Mouse (Mus musculus) megakaryocyte, adult 5-6 weeks (primary cell): ENCODE measurements around the gene Olfr1373. TPM values are rescaled to one million over a fixed set of nuclear protein-coding genes. Genes with fewer than 3 reads are reported as not detected.
A peak's percentile ranks its signal among the peaks of the same experiment; 100 is the strongest.
"Not testable (repeated sequence)": the region's sequence is repeated elsewhere in the genome, so short reads cannot be mapped to it uniquely, and the experiment has no call there.

Experiments used
- ATAC-seq: 2 replicates; pipeline ENCODE4 v1.8.0; 2016; ENCODE audit warnings: mild to moderate bottlenecking, inconsistent platforms; ENCODE audit not compliant: poor library complexity, severe bottlenecking
- total RNA-seq, 2 experiments: library from RNA; stranded (forward) in 1 of 2; stranded (reverse) in 1 of 2; fragments of 153-499, 151-499 nt in 1 of 2; fragments of 221-1000, 200-1000 nt in 1 of 2; gene quantifications; 2 replicates each; pipeline versions ENCODE4 v1.2.3 to v1.2.4; 2015 to 2017

Gene Olfr1373
- total RNA-seq (2015), result not detected in 2 replicates
- 0.15 TPM in 1 of 2 replicates, not detected in the other for total RNA-seq (2017)

GRCm38 (mm10) chr11:52145428-52145827 is at the start of gene Olfr1373:
Olfr1373 (minus strand) TSS chr11:52145528.
- ATAC-seq, result not testable (repeated sequence)

- not testable (repeated sequence) for ATAC-seq
These were observed 35.3 kb upstream of the Olfr1373 start for GRCm38 (mm10) chr11:52180651-52181050.

- ATAC-seq, result not testable (repeated sequence)
These were observed 34.6 kb upstream of the Olfr1373 start for GRCm38 (mm10) chr11:52179897-52180296.

GRCm38 (mm10) chr11:52168461-52168860 is 23.1 kb upstream of the Olfr1373 start:
- no peak for ATAC-seq

GRCm38 (mm10) chr11:52167901-52168302 is 22.6 kb upstream of the Olfr1373 start:
- ATAC-seq, result peak; percentile 52

- ATAC-seq, result peak; percentile 45
These were observed 21.8 kb upstream of the Olfr1373 start for GRCm38 (mm10) chr11:52167126-52167525.

GRCm38 (mm10) chr11:52163926-52164325 is 18.6 kb upstream of the Olfr1373 start:
- ATAC-seq, result 0 out of 2 replicates have a peak, but pooled peaks have one; percentile 23

GRCm38 (mm10) chr11:52143675-52144074 is 1.7 kb downstream of the Olfr1373 start:
- not testable (repeated sequence) for ATAC-seq

GRCm38 (mm10) chr11:52130451-52131068 is 14.8 kb downstream of the Olfr1373 start:
- no peak for ATAC-seq

- no peak for ATAC-seq
These were observed 15.5 kb downstream of the Olfr1373 start for GRCm38 (mm10) chr11:52129621-52130450.

- no peak for ATAC-seq
These were observed 16.2 kb downstream of the Olfr1373 start for GRCm38 (mm10) chr11:52129171-52129570.

GRCm38 (mm10) chr11:52128316-52129061 is 16.8 kb downstream of the Olfr1373 start:
- ATAC-seq, result no peak

- no peak for ATAC-seq
These were observed 17.6 kb downstream of the Olfr1373 start for GRCm38 (mm10) chr11:52127760-52128159.

GRCm38 (mm10) chr11:52127169-52127568 is 18.2 kb downstream of the Olfr1373 start:
- no peak for ATAC-seq

- ATAC-seq, result no peak
These were observed 20.9 kb downstream of the Olfr1373 start for GRCm38 (mm10) chr11:52124468-52124867.

- no peak for ATAC-seq
These were observed 23.3 kb downstream of the Olfr1373 start for GRCm38 (mm10) chr11:52122045-52122444.

- ATAC-seq, result not testable (repeated sequence)
These were observed 24.9 kb downstream of the Olfr1373 start for GRCm38 (mm10) chr11:52120415-52120814.

GRCm38 (mm10) chr11:52117156-52117555 is 28.2 kb downstream of the Olfr1373 start:
- ATAC-seq, result no peak

- not testable (repeated sequence) for ATAC-seq
These were observed 29.2 kb downstream of the Olfr1373 start for GRCm38 (mm10) chr11:52116117-52116516.

GRCm38 (mm10) chr11:52115479-52115878 is 29.8 kb downstream of the Olfr1373 start:
- ATAC-seq, result no peak

- ATAC-seq, result no peak
These were observed 35.9 kb downstream of the Olfr1373 start for GRCm38 (mm10) chr11:52109421-52109820.
